Mouse (Mus musculus) cerebellum, adult 2 months (tissue): ENCODE data around the gene Zfp296.

Experiments used
- CTCF ChIP-seq: fragments of 200-500 bp; IDR thresholded peaks from 2 replicates; pipeline ENCODE4 v1.5.1; 2011; ENCODE audit warnings: low read depth, mild to moderate bottlenecking, control low read depth, low read length, moderate library complexity, borderline replicate concordance; ENCODE audit not compliant: insufficient read depth
- POLR2A ChIP-seq: fragments of 200-500 bp; IDR thresholded peaks from 2 replicates; pipeline ENCODE4 v1.6.1; 2011; ENCODE audit warnings: low read length, control low read depth, borderline replicate concordance; ENCODE audit not compliant: insufficient read depth

DNA sequence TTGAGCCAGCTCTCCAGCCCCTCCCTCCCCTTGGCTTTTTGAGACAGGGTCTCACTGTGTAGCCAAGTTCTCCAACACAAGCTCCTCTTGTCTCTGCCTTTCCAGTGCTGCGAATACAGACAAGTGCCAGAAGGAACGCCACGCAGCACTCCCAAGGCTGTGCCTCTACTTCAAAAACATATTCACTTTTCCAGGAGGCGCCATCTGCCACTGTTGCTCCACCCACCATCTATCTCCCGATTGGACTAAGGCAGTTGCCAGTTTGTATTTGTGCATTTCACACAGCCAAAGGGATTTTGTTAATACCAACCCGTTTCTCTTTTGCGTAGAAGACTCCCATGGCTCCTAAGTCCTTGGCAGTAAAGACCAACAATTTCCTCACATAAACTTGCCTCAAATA is 43.7 kb downstream of the Zfp296 start:
- TF ChIP-seq CTCF = no peak
- no peak for TF ChIP-seq POLR2A
